Mouse (Mus musculus) 3134 (cell line): ENCODE data around the gene Tmem179b.

ENCODE experiments used
- DNase-seq: peaks from one replicate; pipeline ENCODE4 v3.0.0-alpha.2; 2011; ENCODE audit warnings: low spot score; ENCODE audit not compliant: insufficient read length; ENCODE audit errors: extremely low read depth

Gene Tmem179b

DNA sequence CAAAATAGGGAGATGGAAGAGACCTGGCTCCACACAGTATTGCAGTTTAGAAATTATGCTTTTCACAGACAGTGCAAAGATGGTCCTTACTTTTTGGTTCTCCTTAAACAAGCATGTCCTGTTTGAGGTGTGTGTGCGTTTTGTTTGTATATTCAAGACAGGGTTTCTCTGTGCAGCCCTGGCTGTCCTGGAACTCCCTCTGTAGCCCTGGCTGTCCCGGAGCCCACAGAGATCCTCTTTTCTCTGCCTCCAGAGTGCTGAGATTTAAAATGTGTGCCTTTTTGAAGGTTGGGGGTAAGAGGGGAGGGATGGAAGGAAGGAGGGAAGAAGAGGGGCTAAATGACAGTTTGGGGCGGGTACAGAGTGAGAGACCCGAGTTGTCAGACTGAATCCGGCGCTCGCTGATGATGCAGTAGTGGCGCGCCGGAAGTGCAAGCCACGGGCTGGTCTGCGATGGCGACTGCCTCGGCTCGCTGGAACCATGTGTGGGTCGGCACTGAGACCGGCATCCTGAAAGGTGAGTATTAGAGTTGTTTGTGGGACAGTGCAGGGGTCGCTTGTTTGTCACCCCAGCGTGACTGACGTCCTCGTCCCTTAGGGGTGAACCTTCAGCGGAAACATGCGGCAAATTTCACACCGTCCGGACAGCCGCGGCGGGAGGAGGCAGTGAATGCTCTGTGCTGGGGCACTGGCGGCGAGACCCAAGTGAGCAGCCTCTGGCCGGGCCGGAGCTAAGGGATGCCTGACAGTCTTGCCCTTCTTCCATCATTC lies 38.7 kb downstream of the Tmem179b start, which contains the start of gene Wdr74:
Gene Wdr74 (plus strand): TSS at position 439 of the 771 bp plus-strand sequence.
- DNase-seq: peak; percentile 82

DNA sequence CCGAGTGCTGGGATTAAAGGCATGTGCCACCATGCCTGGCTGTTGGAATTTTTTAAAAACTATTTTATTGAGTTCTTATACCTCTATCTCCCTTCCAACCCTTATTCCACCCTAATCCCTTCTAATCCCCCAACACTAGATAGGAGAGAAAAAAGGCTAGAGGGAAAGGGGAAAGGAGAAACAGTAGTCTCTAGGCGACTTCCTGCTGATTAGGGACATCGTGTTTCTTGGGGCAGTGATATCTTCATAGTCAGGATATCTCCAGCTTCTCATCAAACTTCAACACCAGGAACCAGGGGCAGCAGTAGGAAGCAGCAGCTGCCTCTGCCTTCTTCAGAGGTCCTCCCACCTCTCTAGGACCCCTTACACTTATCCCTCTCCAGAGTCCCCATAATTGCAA lies 39.9 kb downstream of the Tmem179b start:
- no peak for DNase-seq

DNA sequence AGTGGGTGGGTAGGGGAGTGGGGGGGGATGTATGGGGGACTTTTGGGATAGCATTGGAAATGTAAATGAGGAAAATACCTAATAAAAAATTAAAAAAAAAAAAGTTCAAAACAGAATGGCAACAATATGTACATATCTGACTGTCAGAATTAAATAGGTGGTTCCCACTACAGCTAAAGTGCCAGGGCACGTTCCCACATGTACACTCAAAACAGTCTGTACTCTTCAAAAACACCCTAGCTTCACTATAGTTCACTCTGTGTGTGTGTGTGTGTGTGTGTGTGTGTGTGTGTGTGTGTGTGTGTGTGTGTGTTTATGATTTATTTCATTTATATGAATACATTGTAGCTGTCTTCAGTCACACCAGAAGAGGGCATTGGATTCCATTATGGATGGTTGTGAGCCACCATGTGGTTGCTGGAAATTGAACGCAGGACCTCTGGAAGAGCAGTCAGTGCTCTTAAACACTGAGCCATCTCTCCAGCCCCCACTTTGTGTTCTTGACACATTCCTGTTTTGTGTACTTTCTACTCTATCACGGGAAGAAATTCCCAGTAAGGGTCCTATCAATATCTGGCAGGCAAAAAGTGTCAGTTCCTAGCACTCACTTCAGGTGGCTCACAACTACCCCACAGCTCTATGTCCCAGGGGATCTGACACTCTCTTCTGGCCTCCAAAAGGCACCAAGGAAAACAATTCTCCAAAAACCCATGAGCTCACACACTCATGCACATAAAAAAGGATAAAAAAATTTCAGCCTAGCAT lies 45.8 kb downstream of the Tmem179b start:
- peak; percentile 56 for DNase-seq

DNA sequence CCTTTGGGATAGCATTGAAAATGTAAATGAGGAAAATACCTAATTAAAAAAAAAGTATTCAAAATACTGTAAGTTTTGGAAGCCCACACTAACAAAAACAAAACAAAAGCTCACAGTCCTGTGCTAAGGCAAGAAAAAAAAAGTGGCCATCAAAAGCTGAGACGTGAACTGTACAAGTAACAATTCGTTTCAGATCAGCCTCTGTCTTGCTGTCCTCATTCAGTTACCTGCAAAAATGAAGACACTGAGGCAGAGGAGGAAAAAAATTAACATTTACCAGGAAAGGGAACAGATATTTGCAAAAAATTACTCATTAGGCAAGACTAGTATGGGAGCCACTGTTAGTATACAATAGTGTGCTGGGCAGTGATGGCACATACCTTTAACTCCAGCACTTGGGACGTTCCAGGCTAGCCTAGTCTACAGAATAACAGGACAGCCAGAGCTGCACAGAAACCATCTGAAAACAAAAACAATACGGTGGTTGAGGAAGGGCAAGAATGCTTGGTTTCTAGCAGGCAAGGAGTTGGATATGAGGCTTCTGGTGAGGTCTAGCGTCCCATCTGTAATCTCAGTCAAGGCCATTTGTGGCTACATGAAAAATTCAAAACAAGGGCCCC lies 46.7 kb downstream of the Tmem179b start:
- DNase-seq: no peak

DNA sequence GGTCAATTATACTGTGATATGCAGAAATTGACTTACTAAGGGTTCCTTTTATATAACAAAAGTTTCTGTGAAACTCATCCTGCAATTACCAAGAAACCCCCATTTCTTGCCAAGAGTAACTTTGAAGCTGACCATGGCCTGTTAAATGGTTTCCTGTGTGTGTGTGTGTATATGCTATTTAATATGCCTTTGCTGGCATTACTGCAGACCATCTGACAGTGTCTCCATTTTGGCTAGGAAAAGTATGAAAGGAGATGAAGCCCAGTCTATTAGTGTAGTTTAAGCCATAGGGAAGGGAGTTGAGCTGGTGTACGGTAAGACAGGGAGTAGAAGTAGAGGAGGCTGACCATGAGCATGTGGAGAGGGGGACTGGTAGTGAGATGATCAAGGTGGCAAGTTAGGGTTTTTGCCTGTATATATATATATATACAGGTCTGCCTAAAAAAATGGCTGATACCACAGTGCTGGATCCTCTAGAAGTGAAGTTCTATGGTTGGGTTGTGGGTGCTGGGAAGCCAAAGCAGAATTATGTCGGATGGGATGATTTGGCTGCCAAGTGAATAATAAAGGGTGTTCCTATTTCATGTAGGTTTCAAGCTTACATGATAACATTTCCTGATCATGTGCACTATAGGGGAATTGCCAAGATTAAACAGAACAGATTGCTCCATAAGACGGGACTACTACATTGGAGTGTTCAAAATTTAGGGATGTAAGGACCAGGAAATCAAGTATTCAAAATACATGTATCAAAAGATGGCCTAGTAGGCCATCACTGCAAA lies 47.5 kb downstream of the Tmem179b start:
- no peak for DNase-seq

DNA sequence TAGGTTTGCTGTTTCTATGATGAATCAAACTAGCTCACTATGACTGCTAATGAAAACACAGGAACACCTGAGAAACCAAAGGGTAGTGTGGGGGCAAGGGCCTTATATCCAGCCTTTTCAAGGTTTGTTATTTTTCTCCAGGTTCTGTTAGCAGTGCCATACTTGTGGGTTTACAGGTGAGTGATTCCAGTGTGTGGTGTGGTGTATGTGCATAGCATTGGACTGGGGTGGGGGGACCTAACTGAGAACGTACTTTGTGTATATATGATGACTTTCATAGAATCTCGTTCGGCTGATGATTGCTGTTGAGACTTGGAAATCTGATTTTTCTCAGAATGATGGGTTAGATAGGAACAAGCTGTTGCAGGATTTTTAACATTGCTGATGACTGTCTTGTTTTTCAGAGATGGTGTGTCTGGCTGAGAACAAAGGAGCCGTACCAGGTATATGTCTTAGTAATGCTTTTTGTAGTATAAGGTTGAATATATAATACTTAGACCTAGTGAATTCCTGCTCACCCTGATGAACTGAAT lies 49.1 kb downstream of the Tmem179b start:
- DNase-seq: no peak

DNA sequence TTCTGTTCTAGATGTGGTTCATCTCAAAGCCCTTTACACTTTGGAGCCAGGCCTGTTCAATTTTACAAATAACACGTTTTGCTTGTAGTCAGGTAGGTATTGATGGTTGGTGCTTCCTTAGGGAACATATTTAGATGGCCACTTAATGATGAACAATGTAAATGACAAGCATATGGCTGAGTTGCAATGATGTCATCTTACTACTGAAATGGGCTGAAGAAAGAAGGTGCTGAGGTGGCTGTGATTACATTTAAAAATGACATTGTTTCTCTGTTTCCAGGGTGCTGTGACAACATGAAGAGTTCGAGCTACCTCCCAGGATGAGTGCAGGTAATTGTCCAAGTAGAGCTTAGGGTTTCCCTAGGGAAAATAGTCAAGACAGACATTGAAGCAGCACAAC lies 49.9 kb downstream of the Tmem179b start:
- DNase-seq: no peak

DNA sequence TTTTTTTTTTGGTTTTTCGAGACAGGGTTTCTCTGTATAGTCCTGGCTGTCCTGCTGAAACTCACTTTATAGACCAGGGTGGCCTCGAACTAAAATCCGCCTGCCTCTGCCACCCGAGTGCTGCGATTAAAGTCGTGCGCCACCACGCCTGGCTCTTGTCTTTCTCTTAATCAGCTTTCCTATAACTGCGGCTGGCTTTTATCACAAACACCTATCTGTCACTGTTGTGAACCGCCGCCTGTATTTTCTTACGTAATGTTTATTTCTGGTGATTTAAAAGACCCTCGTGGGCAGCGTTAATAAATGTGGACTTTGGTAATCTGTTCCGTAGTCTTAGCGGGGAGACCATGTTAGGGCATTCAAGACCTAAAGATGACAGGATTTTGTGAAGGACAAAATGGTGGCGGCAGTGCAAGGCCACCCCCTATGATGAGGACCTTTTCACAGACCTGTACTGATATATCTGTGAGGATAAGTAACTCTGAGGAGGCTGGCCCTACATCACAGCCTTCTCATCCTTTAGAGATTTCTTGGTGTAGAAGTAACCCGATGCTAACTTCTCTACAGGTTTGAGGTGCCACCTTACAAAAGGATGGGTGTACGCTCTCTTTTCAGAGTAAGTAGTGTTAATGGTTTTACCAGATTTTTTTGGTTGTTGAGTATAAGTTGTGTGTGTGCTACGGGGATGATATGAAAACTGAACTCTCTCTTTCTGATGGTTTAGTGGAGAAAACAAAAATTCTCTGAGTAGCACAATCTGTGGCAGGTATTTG lies 50.5 kb downstream of the Tmem179b start:
- DNase-seq: no peak

DNA sequence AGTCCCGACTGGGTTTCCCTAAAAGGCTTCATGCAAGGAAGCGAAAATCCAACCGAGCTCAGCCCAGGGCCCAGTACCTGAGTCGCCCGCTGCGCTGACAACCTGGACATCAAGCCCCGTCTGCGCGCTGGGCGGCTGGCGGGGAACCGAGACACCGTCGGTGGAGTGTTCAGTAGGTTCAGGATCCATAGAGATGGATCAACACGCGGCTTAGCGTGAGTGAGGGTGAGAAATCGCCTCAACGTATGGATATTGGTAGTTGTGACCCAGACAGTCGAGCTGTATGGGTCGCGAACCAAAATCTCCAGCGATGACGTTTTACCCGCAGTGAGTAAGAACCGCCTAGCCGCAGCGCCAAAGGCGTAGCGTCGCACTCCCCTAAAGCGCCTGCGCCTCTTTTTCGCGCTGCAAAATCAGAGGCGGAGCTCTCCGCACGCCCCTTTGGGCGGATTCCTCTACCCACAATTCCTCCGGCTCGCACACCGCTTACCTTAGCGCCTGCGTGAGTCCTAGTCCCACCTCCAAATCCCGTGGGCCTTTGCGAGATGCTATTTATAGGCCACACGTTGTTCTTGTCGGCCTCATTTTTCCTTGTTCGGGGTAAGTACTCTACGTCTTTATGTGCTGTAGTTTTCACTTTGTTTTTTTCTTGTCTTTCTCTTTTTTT lies 51.2 kb downstream of the Tmem179b start, which contains the start of gene Slc3a2:
Gene Slc3a2 (minus strand): TSS at position 463 of the 667 bp plus-strand sequence.
- peak; percentile 94 for DNase-seq

DNA sequence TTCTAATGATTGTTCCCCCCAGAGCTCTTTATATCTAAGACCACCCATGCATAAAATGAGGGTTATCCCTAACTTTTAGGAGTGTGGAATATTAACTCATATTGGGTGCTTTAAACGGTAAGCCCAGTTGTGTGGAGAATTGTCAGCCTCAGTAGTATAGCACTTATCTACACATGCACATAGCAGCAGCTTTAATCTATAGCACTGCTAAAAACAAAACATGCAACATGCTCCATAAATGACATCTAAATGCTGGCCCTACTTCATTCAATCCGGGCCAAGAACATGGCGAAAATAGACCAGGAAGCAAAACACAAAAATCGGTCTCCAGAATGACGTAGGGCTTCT lies 51.7 kb downstream of the Tmem179b start:
- DNase-seq: no peak
